Mouse (Mus musculus): ENCODE measurements at regions not wholly inside any gene's neighbourhood (a gene's known extent, or its start where the extent isn't known, plus 50 kb on each side); places are given as distances from the start of the nearest gene placed in this dataset.

- TF ChIP-seq EP300 (IDR thresholded peaks at IDR 0.05; ENCODE audit: low read depth) = no peak
- TF ChIP-seq CTCF (IDR thresholded peaks at IDR 0.05; ENCODE audit: low read depth) = no peak
Observed at GRCm38 (mm10) chr7:73608070-73608803, 66.6 kb upstream of the Chd2 start.

Data from liver, postnatal 0 days (tissue).